Mouse (Mus musculus): ENCODE measurements around the gene Fbh1.
"Not testable (repeated sequence)": the region's sequence is repeated elsewhere in the genome, so short reads cannot be mapped to it uniquely, and the experiment has no call there.

Gene Fbh1

GRCm38 (mm10) chr2:11722564-11722963 is 54.8 kb downstream of the Fbh1 start:
- in situ Hi-C loops (cut with MboI, MseI), result no loop called here

DNA sequence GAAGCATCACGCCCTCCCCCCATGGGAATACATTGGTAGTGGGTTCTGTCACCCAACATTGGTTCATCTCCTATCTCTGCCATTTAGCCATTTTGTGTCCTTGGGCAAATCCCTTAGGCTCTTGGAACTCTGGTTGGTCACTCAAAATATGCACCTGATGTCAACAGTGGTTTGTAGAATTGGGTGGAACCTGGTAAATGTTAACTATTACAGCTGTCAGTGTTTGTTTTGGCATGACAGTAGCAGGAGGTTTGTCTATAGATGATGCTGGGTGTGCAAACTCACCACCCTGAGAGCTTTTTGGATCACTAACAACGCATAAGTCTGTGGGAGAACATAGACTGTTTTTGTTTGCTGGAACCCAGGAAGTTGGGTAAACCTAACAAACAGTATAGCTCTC is 58.8 kb downstream of the Fbh1 start:
- in situ Hi-C loops (cut with MboI, MseI), result no loop called here

GRCm38 (mm10) chr2:11714535-11714934 is 62.8 kb downstream of the Fbh1 start:
- in situ Hi-C loops (cut with MboI, MseI), result no loop called here

DNA sequence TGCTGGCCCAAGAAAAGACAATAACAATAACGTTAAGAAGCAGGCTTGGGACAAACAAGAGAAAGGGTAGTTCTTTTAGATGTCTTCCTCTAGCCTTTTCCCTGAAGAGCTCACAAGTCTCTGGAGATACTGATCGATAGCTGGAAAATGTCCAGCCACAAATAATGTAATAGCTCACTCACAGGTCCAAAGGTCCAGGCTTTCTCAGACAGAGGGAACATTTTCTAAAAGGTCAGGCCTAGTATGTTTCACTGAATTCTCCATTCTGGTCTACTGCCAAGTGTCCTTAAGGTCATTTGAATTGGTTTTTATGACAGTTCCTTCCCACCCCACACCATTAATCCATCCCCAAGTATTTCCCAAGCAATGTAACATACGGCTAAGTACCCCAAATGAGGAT is 64.4 kb downstream of the Fbh1 start:
- in situ Hi-C loops (cut with MboI, MseI), result no loop called here

- in situ Hi-C loops (cut with MboI, MseI), result no loop called here
These were observed 64.8 kb downstream of the Fbh1 start for GRCm38 (mm10) chr2:11712483-11712990.

DNA sequence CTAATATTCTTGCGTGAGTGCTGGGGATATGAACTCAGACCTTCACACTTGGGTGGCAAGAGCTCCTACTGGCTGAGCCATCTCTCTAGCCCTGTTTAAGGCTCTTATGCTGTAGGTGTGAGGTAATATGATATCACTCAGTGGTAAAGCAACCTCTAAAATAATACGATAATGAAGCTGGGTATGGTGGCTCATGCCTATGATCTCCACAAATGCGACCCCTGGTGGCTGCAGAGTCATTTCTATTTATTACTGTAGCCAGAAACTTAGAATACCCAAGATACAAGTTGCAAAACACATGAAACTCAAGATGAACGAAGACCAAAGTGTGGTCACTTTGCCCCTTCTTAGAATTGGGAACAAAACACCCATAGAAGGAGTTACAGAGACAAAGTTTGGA is 67.3 kb downstream of the Fbh1 start:
- in situ Hi-C loops (cut with MboI, MseI), result not testable (repeated sequence)

- in situ Hi-C loops (cut with MboI, MseI), result no loop called here
These were observed 68.8 kb downstream of the Fbh1 start for GRCm38 (mm10) chr2:11708538-11708937.

- in situ Hi-C loops (cut with MboI, MseI), result no loop called here
These were observed 70.7 kb downstream of the Fbh1 start for GRCm38 (mm10) chr2:11706746-11707065.

DNA sequence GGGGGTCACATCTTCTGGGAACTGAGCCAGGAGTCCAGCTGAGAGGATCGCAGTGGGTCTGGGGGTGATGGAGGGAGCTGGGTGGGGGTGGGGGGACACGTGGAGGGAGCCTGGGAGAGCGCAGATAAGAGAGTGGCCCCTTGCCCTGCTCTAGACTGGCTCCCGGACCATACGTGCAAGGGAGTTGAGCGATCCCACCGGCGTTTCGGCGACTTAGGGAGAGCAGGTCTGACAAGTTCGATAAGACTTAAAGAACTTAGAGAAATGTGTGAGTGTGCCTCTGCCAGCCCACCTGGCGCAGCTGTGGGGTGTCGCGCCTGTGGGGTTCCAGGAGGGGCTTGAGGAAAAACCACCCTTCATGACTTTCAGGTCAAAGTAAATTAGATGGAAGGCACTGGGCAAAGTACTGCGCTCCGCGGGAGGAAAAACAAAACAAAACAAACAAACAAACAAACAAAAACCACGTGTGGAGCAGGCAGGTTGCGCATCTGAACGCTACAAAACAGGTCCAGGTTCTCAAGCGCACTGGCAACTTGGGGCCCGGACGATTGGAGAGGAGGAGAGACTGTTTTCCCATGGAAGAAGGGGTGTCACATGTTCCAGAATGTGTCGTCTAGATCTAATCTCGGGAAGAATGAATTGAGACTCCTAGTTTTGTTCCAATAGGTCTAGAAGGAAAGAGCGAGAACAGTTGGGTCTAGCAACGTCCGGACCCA is 71.2 kb downstream of the Fbh1 start:
- in situ Hi-C loops (cut with MboI, MseI), result no loop called here

DNA sequence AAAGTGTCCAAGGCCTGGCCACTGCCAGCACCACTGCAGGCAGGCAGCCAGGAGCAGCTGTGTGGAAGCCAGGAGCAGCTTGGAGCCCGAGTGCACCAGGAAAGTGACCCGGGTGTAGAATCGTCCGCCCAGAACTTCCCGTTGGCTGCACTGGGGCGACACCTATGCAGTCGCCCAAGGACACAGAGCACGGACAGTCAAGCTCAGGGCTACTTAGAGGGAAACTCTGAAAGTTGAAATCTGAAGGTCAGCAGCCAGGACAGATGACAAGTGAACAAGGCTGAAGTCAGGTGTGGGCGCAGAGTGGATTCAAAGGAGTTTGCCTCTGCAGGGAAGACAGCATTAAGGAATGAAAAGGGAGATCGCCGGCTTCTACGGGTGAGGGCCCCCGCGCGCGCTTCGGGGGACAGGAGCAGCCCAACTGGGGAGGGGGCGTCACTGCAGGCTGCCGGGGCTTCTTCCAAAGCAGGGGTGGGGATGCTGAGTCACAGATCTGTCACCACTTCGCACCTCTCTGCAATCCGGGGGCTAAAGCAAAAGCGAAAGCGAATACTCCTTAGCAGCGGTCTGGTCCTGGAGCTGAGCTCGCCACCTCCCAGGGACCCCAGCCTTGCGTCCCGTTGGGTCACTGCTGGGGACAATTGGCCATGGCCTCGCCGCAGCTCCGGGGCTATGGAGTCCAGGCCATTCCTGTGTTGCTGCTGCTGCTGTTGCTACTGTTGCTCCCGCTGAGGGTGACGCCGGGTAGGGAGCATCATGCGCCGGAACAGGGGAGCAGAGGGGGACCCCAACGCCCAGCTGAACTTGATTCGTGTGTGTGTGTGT is 72.0 kb downstream of the Fbh1 start, which contains the start of gene Il15ra:
Gene Il15ra, plus strand, starts transcription at position 90 of the 825 bp plus-strand sequence.
- in situ Hi-C loops (cut with MboI, MseI), result no loop called here

GRCm38 (mm10) chr2:11699905-11700304 is 77.5 kb downstream of the Fbh1 start:
- in situ Hi-C loops (cut with MboI, MseI), result no loop called here

GRCm38 (mm10) chr2:11698994-11699393 is 78.4 kb downstream of the Fbh1 start:
- in situ Hi-C loops (cut with MboI, MseI), result no loop called here

- in situ Hi-C loops (cut with MboI, MseI), result no loop called here
These were observed 81.5 kb downstream of the Fbh1 start for GRCm38 (mm10) chr2:11695867-11696266.

- in situ Hi-C loops (cut with MboI, MseI), result no loop called here
These were observed 83.3 kb downstream of the Fbh1 start for GRCm38 (mm10) chr2:11694104-11694503.

DNA sequence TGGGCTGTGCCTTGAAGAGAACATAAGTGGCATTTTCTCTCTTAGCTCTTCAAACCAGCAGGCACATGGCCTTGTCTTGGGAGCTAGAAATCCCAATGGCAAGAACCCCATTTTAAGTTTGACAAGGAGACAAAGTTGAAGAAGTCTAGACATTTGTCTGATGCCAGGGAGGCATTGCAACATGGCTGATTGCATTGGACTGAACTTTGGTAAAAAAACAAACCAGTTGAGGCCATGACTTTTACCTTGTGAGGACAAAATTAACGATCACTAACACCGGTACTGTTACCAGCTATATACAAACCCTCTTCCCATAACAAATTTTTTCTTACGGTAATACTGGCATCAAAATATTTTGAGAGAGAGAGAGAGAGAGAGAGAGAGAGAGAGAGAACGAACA is 84.0 kb downstream of the Fbh1 start:
- in situ Hi-C loops (cut with MboI, MseI), result no loop called here

Data from regulatory T cell (primary cell).